Mouse (Mus musculus) right cerebral cortex, postnatal 4 days (tissue): ENCODE measurements around the gene Tes.
"Not testable (repeated sequence)": the region's sequence is repeated elsewhere in the genome, so short reads cannot be mapped to it uniquely, and the experiment has no call there.

Experiments
- DNase-seq: peaks from one replicate; pipeline ENCODE4 v3.0.0-alpha.2; 2022

The Tes gene

DNA sequence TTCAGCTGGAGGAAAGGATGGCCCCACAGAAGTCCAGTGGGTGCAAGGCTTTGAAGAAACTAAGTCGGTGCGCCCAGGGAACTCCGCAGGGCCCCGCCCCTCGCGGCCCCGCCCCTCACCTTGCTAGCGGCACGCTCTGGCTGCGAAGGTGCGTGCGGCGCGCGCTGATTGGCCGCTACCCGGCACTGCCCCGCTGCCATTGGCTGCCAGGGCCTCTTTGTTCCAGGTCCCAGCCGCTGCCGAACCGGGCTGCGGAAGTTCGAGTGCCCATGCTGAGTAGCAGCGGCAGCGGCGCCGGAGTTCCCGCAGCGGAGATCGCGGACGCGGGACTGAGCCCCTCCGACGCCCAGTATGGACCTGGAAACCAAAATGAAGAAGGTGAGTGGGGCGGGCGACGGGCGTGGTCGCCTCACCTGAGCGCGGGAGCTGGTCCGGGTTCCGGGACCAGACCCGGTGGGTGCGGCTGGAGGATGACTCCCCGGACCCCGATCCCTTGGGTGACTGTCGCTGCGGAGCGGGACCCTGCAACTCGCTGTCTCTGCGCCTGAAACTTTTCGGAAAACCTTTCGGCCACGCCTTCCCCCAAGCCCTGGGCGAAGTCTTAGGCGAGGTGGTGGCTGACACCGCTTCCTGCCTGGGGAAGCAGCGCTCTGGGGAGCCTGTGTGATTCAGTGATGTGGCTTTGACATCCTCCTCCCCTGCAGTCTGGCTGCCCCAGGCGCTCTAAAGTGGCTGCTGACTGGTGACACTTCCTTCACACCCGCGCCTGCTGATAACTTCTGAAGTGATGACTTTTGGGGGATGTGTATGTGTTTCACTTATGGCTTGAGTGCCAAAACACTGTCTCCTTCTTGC, at the start of gene Tes:
TSS of gene Tes (plus strand) at position 214 of the 855 bp plus-strand sequence.
- peak; percentile 68 for DNase-seq

DNA sequence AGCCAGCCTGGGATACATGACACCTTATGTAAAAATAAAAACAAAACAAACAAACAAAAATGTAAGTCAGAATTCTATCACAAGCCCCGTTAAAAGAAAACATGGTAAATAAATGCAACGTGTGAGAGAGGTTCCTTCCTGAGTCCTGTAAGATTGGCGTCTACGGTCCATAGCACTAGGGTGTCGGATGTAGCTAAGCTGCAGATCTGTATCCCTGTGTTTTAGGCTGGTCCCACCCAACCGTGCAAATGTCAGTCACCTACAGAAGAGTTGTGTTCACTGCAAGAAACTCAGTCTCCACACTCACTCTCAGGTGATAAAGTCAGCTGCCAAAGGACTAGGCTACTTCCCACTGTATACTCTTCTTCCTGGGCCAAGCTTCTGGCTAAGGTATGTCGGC, 39.1 kb upstream of the Tes start:
- no peak for DNase-seq

DNA sequence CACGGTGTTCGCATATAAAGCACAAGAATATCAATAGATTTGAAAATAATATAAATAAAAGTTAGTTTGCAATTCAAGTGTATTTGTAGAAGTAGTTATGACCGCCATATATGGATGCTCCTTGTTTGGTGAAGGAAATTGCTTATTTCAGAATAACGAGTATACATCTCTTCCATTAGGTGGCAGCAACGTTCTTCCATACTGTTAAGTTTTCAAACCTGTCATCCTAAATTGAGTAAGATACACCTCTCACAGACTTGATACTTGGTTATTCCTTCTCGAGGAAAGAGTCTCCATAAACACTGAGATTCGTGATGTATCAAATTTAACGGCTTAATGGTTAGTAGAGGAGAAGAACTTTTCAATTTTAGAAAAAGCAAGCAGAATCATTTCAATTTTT, 37.4 kb upstream of the Tes start:
- no peak for DNase-seq

GRCm38 (mm10) chr6:17028809-17029208, 36.1 kb upstream of the Tes start:
- DNase-seq: no peak

GRCm38 (mm10) chr6:17032231-17032728, 32.7 kb upstream of the Tes start:
- no peak for DNase-seq

DNA sequence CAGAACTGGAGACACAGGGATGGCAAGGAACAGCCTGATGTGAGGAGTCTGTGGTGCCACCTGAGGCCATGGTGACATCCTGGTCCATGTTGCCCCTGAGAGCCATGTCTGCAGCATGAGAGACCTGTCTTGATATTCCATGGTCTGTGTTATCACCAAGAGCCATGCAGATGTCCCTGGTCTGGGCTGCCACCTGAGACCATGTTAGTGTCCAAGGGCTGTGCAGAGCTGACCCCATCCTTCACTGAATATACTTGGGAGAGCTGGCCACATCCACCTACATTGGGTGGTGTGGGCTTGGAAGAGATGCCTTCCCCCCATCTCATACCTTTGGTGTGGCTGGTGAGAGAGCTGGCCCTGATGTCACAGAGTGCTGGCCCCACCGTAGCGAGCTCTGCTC, 30.9 kb upstream of the Tes start:
- no peak for DNase-seq

GRCm38 (mm10) chr6:17035228-17035627, 29.7 kb upstream of the Tes start:
- DNase-seq: no peak

DNA sequence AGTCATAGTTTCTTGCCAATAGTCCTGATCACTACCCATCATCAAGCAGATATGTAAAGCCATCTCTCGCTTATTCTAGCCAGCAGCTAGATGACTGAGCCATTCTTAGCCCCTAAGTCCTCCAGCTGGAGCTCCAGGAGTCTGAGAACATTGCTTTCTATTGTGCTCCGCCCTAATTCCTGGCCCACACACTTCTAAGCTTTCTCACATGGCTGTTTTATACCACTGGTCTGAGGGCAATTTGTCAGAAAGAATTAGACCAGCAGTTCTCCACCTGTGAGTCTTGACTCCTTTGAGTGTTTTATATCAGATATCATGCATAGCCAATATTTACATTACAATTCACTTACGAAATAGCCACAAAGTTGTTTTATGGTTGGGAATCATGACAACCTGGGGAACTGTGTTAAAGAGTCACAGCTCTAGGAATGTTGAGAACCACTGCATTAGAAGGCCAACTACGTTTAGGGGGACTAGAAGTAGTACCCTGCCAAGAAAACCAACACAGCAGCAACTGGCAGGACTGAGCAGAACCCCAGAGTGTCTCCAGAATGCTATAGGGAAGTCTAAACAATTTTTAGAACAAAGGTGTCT, 13.4 kb upstream of the Tes start:
- no peak for DNase-seq

DNA sequence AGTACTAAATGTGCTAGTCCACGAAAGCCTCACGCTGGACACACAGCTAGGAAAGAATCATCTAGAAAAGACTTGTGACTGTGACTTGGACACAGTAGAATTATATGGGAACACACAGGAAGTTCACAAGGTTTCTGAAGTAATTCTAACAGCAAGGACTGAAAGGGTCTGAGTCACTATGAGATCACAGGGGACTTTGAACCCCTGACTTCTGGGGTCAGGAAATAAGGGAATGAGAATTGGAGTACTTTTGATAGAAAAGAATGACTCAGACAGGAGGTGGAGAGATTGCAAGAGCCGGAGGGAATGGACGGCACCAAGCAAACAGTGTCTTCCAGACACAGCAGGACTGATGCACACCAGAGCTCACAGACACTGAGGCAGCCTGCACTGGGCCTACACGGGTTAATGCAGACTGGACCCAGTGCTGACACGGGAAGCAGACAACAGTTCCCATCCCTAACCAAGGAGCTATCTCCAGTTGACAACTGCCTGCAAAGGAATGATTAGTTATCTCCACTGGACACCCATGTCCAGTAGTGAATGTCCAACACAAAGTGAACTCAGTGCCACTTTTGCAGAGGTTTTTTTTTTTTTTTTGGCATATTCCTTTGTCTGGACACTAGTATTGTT, 11.8 kb upstream of the Tes start:
- DNase-seq: no peak

- DNase-seq: no peak
Measured at GRCm38 (mm10) chr6:17054781-17055180, 10.2 kb upstream of the Tes start.

DNA sequence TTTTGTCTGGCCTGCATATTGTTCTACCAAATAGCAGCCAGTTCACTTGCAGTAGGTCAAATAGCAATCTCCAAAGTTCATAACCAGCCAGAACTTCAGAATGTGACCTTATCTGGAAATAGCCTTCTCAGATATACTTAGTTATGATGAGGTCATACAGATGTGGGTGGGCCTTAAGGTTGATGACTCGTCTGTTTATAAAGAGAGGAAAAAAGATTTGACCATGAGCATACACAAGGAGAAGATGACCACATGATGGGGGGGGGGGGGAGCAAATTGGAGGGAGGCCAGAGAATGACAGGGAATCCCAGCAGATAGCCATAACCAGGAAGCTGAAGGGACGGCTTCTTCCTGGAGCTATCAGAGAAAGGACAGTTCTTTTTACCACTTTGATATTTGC, 9.3 kb upstream of the Tes start:
- DNase-seq: no peak

DNA sequence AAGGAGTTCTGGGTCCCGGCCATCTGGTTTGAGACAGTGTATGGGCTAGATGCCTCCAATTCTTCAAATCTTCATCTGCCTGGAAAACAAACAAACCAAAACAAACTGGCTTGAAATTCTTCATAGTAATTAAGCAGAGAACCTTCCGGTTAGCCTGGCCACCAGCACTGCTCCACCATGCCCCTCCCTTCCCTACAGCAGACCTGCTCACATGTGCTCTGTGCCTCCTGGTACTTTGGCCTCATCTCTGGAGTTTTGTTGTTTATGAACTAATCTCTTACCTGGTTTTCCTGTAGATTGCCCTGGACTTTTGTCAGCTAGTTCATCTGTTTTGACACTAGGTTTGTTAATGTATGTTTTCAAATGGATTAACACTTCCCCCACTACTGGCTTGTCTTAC, 5.4 kb upstream of the Tes start:
- DNase-seq: no peak

DNA sequence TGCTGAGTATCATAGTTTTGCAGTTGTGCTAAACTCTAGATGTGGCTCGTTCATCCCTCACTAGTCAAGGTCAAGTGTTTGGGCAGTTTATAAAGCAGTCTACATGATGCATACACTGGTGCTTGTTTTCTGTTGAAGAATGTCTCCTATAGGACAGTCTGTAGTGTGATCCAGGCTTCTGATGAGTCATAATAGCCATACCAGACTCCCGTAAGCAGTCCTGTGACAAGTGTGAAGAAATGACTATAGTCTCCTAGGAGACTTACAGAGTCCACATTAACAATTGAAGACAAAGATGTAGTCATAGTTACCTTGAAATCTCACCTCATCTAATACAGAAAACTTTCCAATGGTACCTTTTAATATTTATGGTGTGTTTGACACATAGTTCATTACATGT, 4.8 kb upstream of the Tes start:
- no peak for DNase-seq

DNA sequence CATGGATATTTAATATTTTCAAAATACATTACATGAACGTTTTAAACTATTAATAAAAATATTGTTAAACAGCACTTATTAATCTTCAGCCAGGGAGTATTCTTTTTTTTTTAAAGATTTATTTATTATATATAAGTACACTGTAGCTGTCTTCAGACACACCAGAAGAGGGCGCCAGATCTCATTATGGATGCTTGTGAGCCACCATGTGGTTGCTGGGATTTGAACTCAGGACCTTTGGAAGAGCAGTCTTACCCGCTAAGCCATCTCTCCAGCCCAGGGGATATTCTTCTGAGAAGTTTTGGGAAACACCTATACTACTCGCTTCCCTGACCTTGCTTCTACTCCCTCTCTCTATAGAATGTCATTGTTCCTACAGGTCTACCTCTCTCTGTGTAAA, 3.1 kb upstream of the Tes start:
- not testable (repeated sequence) for DNase-seq

GRCm38 (mm10) chr6:17062366-17062765, 2.6 kb upstream of the Tes start:
- DNase-seq: no peak

DNA sequence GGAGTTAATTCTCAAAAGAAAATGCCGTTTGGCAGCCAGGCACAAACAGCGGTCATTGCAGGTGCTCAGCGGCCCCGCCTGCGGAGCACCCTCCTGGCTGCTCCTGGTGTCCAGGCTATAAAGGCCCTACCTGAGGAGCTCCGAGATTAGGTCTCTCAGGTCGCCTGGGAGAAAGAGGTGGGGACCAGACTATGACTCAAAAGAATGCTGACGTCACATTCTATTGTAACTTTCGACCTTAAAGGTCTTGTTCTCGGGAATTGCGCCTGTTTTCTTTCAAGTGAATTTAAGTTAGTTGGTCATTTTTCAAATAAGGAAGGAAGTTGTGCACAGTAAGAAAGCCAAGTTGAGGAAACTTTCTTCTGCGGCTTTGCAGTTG, 831 bp downstream of the Tes start:
- no peak for DNase-seq

GRCm38 (mm10) chr6:17066211-17066940, 1.4 kb downstream of the Tes start:
- DNase-seq: no peak

GRCm38 (mm10) chr6:17071899-17072298, 7.0 kb downstream of the Tes start:
- no peak for DNase-seq

DNA sequence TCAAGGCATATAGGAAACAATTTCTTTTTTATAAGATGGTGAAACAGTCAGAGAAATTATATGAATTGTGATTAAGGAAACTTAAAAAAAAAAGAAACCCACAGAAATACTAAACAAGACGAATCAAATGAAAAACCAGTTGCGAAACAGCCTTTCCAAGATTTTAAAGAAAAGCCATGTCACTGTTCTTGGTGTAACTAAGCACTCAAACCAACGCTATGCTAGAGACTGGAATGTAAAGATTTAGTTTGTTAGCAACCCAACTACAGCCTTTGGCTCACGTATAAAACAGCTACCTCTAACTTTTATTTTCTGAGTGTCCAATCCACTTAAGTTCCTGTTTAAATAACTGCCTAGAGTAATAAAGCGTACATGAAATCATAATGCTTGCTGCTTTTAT, 7.4 kb downstream of the Tes start:
- no peak for DNase-seq

DNA sequence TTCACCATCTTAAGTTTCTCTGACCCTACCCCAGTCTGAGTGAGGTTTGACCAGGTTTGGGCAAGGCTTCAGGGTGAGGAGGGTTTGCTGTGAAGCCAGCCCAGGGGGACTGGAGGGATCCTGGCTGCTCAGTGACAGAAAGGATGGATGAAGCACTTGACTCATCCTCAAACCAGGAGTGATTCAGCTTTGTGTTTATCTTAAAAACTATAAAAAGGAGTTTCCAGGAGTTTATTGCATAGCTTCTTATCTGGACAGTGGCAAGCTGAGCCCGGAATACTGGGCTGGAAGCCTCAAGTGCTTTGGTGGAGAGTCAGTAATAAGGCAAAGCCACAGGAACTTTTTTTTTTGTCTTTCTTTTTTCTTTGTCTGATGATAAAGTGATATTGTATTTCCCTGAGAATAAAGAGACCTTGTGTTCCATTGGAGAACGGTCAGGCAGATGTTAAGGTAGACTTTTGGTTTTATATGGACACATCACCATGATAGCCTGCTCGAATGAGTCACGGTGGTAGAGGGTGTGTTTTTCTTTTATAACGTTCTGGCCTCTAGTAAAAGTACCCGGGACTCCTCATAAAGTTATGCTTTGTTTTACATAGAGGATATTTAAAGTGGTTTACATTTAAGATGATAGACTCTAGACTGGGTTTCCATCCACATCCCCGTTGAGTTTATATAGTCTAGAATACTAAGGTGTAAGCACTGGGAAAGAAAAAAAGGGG, 8.0 kb downstream of the Tes start:
- DNase-seq: no peak

GRCm38 (mm10) chr6:17077270-17077669, 12.3 kb downstream of the Tes start:
- no peak for DNase-seq

- DNase-seq: no peak
Measured at GRCm38 (mm10) chr6:17077720-17078119, 12.8 kb downstream of the Tes start.

DNA sequence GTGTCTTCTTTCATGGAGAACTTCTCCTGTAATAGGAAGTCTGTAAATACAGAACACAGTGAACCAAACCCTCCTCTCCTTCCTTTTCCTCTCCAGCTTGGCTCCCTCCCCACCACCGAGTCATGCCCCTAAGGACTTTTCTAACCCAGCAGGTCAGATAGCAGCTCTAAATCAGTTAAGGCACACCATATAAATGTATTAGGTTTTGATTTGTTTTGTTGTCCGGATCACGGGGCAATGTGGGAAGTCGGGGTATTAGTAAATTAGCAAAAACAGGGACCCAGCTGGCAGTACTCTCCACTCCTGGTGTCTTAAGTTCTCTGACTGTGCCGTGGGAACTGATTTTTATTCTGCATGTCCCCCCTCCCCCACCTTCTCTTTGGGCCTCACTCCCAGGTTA, 14.4 kb downstream of the Tes start:
- no peak for DNase-seq
